Mouse (Mus musculus): ENCODE data around the gene Ddx52.

DNA sequence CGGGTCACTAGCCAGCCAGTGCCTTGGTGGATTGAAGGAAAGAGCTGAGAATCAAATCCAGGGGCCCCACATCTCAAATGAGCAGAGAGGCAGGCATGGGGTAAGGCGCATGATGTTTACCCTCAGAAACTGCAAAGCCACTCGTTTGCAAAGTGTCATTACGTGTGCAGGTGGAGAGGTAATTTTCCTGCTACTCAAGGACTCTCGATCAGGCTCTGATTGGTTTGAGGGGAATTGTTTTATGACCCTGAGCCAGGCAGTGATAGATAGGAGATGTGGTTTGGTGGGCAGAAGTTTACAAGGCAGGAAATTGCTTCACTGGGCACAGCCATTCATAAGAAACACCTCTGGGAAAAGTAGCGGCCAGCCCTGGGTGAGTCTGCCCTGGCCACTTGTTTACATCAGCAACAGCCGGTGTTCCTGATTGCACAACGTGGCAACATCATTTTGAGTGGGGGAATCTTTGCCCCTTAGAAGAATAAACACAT lies 28.0 kb upstream of the Ddx52 start:
- no peak for TF ChIP-seq CTCF (IDR thresholded peaks at IDR 0.05; ENCODE audit: borderline replicate concordance, insufficient read depth, low read depth, low read length)
- TF ChIP-seq POLR2A (IDR thresholded peaks at IDR 0.05; ENCODE audit: borderline replicate concordance, insufficient read depth, low read length), result no peak

Measured in cerebellum, adult 2 months (tissue).